Mouse (Mus musculus) adrenal gland, postnatal 10 days (tissue): Measurements from ENCODE around the gene Tnfrsf4. TPM values are rescaled to one million over a fixed set of nuclear protein-coding genes. Genes with fewer than 3 reads are reported as not detected.
A peak's percentile ranks its signal among the peaks of the same experiment; 100 is the strongest.

Experiments
- DNase-seq: peaks from one replicate; pipeline ENCODE4 v3.0.0; 2021; ENCODE audit warnings: mixed read lengths
- total RNA-seq, 2 experiments: library from RNA; stranded (reverse); gene quantifications; 2 replicates each; pipeline ENCODE4 v1.2.3; 2021

The Tnfrsf4 gene
- total RNA-seq, 2 experiments from 2014 or later: 1.9 TPM

- DNase-seq: no peak
These were observed 14.9 kb downstream of the Tnfrsf4 start for GRCm38 (mm10) chr4:156028580-156028979.

- DNase-seq: no peak
These were observed 17.0 kb downstream of the Tnfrsf4 start for GRCm38 (mm10) chr4:156030651-156031118.

- DNase-seq: no peak
These were observed 17.6 kb downstream of the Tnfrsf4 start for GRCm38 (mm10) chr4:156031255-156031592.

GRCm38 (mm10) chr4:156031593-156032391 is 18.1 kb downstream of the Tnfrsf4 start:
- DNase-seq: peak; percentile 88

GRCm38 (mm10) chr4:156032856-156033255 is 19.2 kb downstream of the Tnfrsf4 start:
- peak; percentile 26 for DNase-seq

GRCm38 (mm10) chr4:156033476-156034119 is 20.0 kb downstream of the Tnfrsf4 start:
- DNase-seq: peak; percentile 62

GRCm38 (mm10) chr4:156034301-156034700 is 20.7 kb downstream of the Tnfrsf4 start:
- DNase-seq: no peak

GRCm38 (mm10) chr4:156034901-156035300 is 21.3 kb downstream of the Tnfrsf4 start:
- DNase-seq: no peak

- no peak for DNase-seq
These were observed 31.1 kb downstream of the Tnfrsf4 start for GRCm38 (mm10) chr4:156044754-156045153.

GRCm38 (mm10) chr4:156049779-156050178 is 36.1 kb downstream of the Tnfrsf4 start:
- DNase-seq: no peak

GRCm38 (mm10) chr4:156050391-156050980 is 36.8 kb downstream of the Tnfrsf4 start:
- peak; percentile 67 for DNase-seq

GRCm38 (mm10) chr4:156053113-156053512 is 39.5 kb downstream of the Tnfrsf4 start:
- no peak for DNase-seq

GRCm38 (mm10) chr4:156054130-156054529 is 40.5 kb downstream of the Tnfrsf4 start:
- no peak for DNase-seq

- no peak for DNase-seq
These were observed 41.0 kb downstream of the Tnfrsf4 start for GRCm38 (mm10) chr4:156054606-156055005.

GRCm38 (mm10) chr4:156055173-156055572 is 41.5 kb downstream of the Tnfrsf4 start:
- no peak for DNase-seq

- DNase-seq: no peak
These were observed 44.1 kb downstream of the Tnfrsf4 start for GRCm38 (mm10) chr4:156057702-156058101.

- no peak for DNase-seq
These were observed 45.2 kb downstream of the Tnfrsf4 start for GRCm38 (mm10) chr4:156058826-156059225.

GRCm38 (mm10) chr4:156059261-156059660 is 45.6 kb downstream of the Tnfrsf4 start, which contains the start of gene Ttll10:
Gene Ttll10, minus strand, starts transcription at chr4:156059414.
- DNase-seq: no peak

- no peak for DNase-seq
These were observed 46.1 kb downstream of the Tnfrsf4 start for GRCm38 (mm10) chr4:156059713-156060112.

GRCm38 (mm10) chr4:156063861-156064509 is 50.3 kb downstream of the Tnfrsf4 start:
- no peak for DNase-seq

GRCm38 (mm10) chr4:156064510-156064897 is 50.9 kb downstream of the Tnfrsf4 start:
- DNase-seq: no peak

- no peak for DNase-seq
These were observed 51.7 kb downstream of the Tnfrsf4 start for GRCm38 (mm10) chr4:156065156-156065894.
